ENCODE assay signal across 9 mouse cellular contexts in the genomic region with DNA sequence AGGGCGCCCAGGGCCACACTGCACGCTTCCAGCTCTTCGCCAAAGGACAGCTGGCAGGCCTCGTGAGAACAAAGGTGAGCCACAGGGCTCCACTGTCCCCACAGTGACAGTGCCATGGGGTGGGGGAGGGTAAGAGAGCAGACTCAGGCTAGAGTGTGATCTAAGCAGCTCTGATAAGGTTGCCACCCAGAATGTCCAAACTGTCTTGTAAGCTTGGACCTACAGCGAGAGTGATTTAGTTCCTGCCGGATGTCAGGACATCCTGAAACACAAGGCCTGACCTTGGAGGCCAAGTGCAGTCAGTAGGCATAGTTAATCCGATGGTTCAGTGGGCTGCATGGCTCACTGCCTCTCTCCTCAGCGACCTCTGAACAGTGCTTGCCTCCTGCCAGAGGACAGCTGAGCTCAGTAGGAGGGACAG. TPM values are rescaled to one million over a fixed set of nuclear protein-coding genes. Genes with fewer than 3 reads are reported as not detected.
DNase-seq lines count a peak whose midpoint lies in the region; ATAC-seq and TF ChIP-seq lines count a peak whose summit lies in the region.
"Had no signal": no experiment of that assay in that cellular context is flagged by ENCODE, and none has a peak within 500 bp of the region (broad histone marks: within the 10 kb centered on the region; RNA-seq: fewer than 3 reads in every experiment).

No protein-coding gene starts in this region.

- peak; percentile 46 for TF ChIP-seq POLR2A in heart, adult 2 months (IDR thresholded peaks at IDR 0.05; ENCODE audit: insufficient read depth, low read depth, low read length)

- intact Hi-C loops in heart, adult 2 months (cut with DNase I), result loop anchor here (10.0 kb wide), 1 partner anchor 380 kb away; no protein-coding TSS in a partner anchor
- intact Hi-C loops in gastrocnemius, postnatal 36 days (cut with DNase I), result no loop called here

- ATAC-seq in hindbrain, embryonic 11.5 days (ENCODE audit: low FRiP score), result peak; percentile 42; the same call in 1 of the 2 replicates
- ATAC-seq in hindbrain, embryonic 12.5 days (ENCODE audit: low FRiP score), result no peak
- peak; percentile 85 for ATAC-seq in kidney, embryonic 16.5 days (ENCODE audit: low FRiP score, low TSS enrichment)
- ATAC-seq in megakaryocyte progenitor cell, adult 5-6 weeks (replicated peaks; ENCODE audit: poor library complexity), result no peak

- no peaks in the 10 kb centered on the region for H3K9me3 ChIP-seq in hindbrain, embryonic 11.5 days (ENCODE audit: control insufficient read depth, low read length)
- H3K9me3 ChIP-seq in hindbrain, embryonic 12.5 days (replicated peaks), result no peaks in the 10 kb centered on the region
- no peaks in the 10 kb centered on the region for H3K9me3 ChIP-seq in kidney, embryonic 16.5 days (ENCODE audit: low read length)

- peak; percentile 90 for TF ChIP-seq EP300 in heart, adult 2 months (IDR thresholded peaks at IDR 0.05; ENCODE audit: insufficient read depth, low read depth, low read length)

- H3K4me3 ChIP-seq in hindbrain, embryonic 11.5 days (ENCODE audit: low read depth, low read length), result no peak overlapping the region
- H3K4me3 ChIP-seq in hindbrain, embryonic 12.5 days, result no peak overlapping the region
- no peak overlapping the region for H3K4me3 ChIP-seq in heart, adult 2 months
- H3K4me3 ChIP-seq in kidney, embryonic 16.5 days (ENCODE audit: low read length), result no peak overlapping the region

- peaks cover 11% of the 10 kb centered on the region for H3K4me1 ChIP-seq in hindbrain, embryonic 11.5 days (replicated peaks; ENCODE audit: control insufficient read depth, insufficient read depth, low read length)
- H3K4me1 ChIP-seq in hindbrain, embryonic 12.5 days, result peaks cover 31% of the 10 kb centered on the region
- H3K4me1 ChIP-seq in heart, adult 2 months (ENCODE audit: control insufficient read depth, insufficient read depth, low read length), result peaks cover 26% of the 10 kb centered on the region
- H3K4me1 ChIP-seq in kidney, embryonic 16.5 days (ENCODE audit: insufficient read depth, low read length), result peaks cover 39% of the 10 kb centered on the region

- DNase-seq in hindbrain, embryonic 11.5 days (ENCODE audit: low spot score), result peak; percentile 57
- peak; percentile 61 to 70 for DNase-seq in heart, adult 2 months
- peak; percentile 69 for DNase-seq in lung, postnatal 36 days
- DNase-seq in T-cell, adult 2 months (ENCODE audit: low spot score), result no peak
- DNase-seq in gastrocnemius, postnatal 36 days, result no peak

- H3K36me3 ChIP-seq in hindbrain, embryonic 11.5 days (ENCODE audit: control insufficient read depth, insufficient read depth, low read length), result no peaks in the 10 kb centered on the region
- no peaks in the 10 kb centered on the region for H3K36me3 ChIP-seq in hindbrain, embryonic 12.5 days
- peaks cover 3% of the 10 kb centered on the region; the same call in 1 of the 2 replicates for H3K36me3 ChIP-seq in heart, adult 2 months (ENCODE audit: control insufficient read depth, insufficient read depth, low read length)
- 0 out of 2 replicates have a peak, but pooled peaks cover 3% of the 10 kb centered on the region for H3K36me3 ChIP-seq in kidney, embryonic 16.5 days (ENCODE audit: insufficient read depth, low read length)

- TF ChIP-seq CTCF in heart, adult 2 months (IDR thresholded peaks at IDR 0.05), result no peak

- no peak overlapping the region for H3K9ac ChIP-seq in hindbrain, embryonic 11.5 days (ENCODE audit: low read depth, low read length)
- no peak overlapping the region for H3K9ac ChIP-seq in hindbrain, embryonic 12.5 days
- H3K9ac ChIP-seq in heart, adult 2 months (ENCODE audit: low read depth, low read length), result peak overlapping the region; percentile 17; the same call in 1 of the 2 replicates
- no peak overlapping the region; the same call in 1 of the 2 replicates for H3K9ac ChIP-seq in kidney, embryonic 16.5 days (replicated peaks; ENCODE audit: low read length)

- H3K4me2 ChIP-seq in hindbrain, embryonic 11.5 days (replicated peaks; ENCODE audit: low read depth, low read length), result no peak overlapping the region
- H3K4me2 ChIP-seq in hindbrain, embryonic 12.5 days (replicated peaks), result no peak overlapping the region
- H3K4me2 ChIP-seq in kidney, embryonic 16.5 days (replicated peaks; ENCODE audit: low read depth, low read length), result no peak overlapping the region

- H3K27ac ChIP-seq in hindbrain, embryonic 11.5 days (ENCODE audit: low read depth, low read length), result peak overlapping the region; percentile 58; the same call in 1 of the 2 replicates
- no peak overlapping the region for H3K27ac ChIP-seq in hindbrain, embryonic 12.5 days
- peak overlapping the region; percentile 70 for H3K27ac ChIP-seq in heart, adult 2 months
- H3K27ac ChIP-seq in kidney, embryonic 16.5 days (ENCODE audit: low read length), result peak overlapping the region; percentile 92
- H3K27ac ChIP-seq: macrophage had no signal

- no peaks in the 10 kb centered on the region for H3K27me3 ChIP-seq in hindbrain, embryonic 11.5 days (ENCODE audit: control insufficient read depth, insufficient read depth, low read length)
- no peaks in the 10 kb centered on the region for H3K27me3 ChIP-seq in hindbrain, embryonic 12.5 days
- no peaks in the 10 kb centered on the region for H3K27me3 ChIP-seq in heart, adult 2 months (ENCODE audit: control insufficient read depth, insufficient read depth, low read length)
- H3K27me3 ChIP-seq in kidney, embryonic 16.5 days (ENCODE audit: insufficient read depth, low read length), result peaks cover 3% of the 10 kb centered on the region; the same call in 1 of the 2 replicates

- no peaks in the 10 kb centered on the region for H3K79me2 ChIP-seq in heart, adult 2 months (replicated peaks; ENCODE audit: control insufficient read depth, insufficient read depth, low read length)

- WGBS in hindbrain, embryonic 11.5 days, result 17% methylated on average over 8 of the region's 8 CpGs
- WGBS in hindbrain, embryonic 12.5 days, result 18% methylated on average over 8 of the region's 8 CpGs
- 16% methylated on average over 8 of the region's 8 CpGs for WGBS in heart, adult 2 months
- 17% methylated on average over 8 of the region's 8 CpGs for WGBS in kidney, embryonic 16.5 days

RNA-seq across cellular contexts. Expression of a gene that starts 1.1 kb away (rescaled TPM):
- polyA plus RNA-seq in hindbrain, embryonic 11.5 days (2014; fragmentation: Nextera tagmentation; extraction: Ambion mirVana), result 2.5 and 2.8 TPM in 2 replicates
- polyA plus RNA-seq in hindbrain, embryonic 12.5 days (2016; fragmentation: Nextera tagmentation; extraction: Ambion mirVana), result 2.4 and 2.6 TPM in 2 replicates
- 10 to 100 TPM; 21.5 to 28.0 TPM for total RNA-seq in heart, adult 2 months (2021)
- 68.7 and 89.9 TPM in 2 replicates for polyA plus RNA-seq in heart, adult 2 months (2012; rRNA removed)
- 44.8 and 47.5 TPM in 2 replicates for polyA plus RNA-seq in kidney, embryonic 16.5 days (2015; fragmentation: Nextera tagmentation; extraction: Ambion mirVana)
- 3.4 and 3.9 TPM in 2 replicates for total RNA-seq in megakaryocyte progenitor cell, adult 5-6 weeks (2015)
- 1.2 and 1.6 TPM in 2 replicates for total RNA-seq in megakaryocyte progenitor cell, adult 5-6 weeks (2017)
- 1 to 10 TPM; 2.0 to 3.2 TPM for total RNA-seq in gastrocnemius, postnatal 36 days (2021)

RNA-seq across cellular contexts. Expression of a gene that starts 7.3 kb away (rescaled TPM):
- polyA plus RNA-seq in hindbrain, embryonic 11.5 days (2014; fragmentation: Nextera tagmentation; extraction: Ambion mirVana), result 0.70 and 2.3 TPM in 2 replicates
- 0.35 and 0.47 TPM in 2 replicates for polyA plus RNA-seq in hindbrain, embryonic 12.5 days (2016; fragmentation: Nextera tagmentation; extraction: Ambion mirVana)
- not detected for total RNA-seq in heart, adult 2 months (2021)
- 0.14 TPM in 1 of 2 replicates, not detected in the other for polyA plus RNA-seq in heart, adult 2 months (2012; rRNA removed)
- polyA plus RNA-seq in kidney, embryonic 16.5 days (2015; fragmentation: Nextera tagmentation; extraction: Ambion mirVana), result 1.5 TPM in 2 replicates
- not detected in 2 replicates for total RNA-seq in megakaryocyte progenitor cell, adult 5-6 weeks (2015)
- total RNA-seq in megakaryocyte progenitor cell, adult 5-6 weeks (2017), result not detected in 2 replicates
- total RNA-seq in gastrocnemius, postnatal 36 days (2021), result not detected
- polyA plus RNA-seq: macrophage had no signal

RNA-seq across cellular contexts. Expression of a gene that starts 13.1 kb away (rescaled TPM):
- 1.5 and 2.3 TPM in 2 replicates for polyA plus RNA-seq in hindbrain, embryonic 11.5 days (2014; fragmentation: Nextera tagmentation; extraction: Ambion mirVana)
- polyA plus RNA-seq in hindbrain, embryonic 12.5 days (2016; fragmentation: Nextera tagmentation; extraction: Ambion mirVana), result 0.96 and 1.2 TPM in 2 replicates
- under 1 TPM; 0.18 to 0.26 TPM for total RNA-seq in heart, adult 2 months (2021)
- 0.91 and 1.6 TPM in 2 replicates for polyA plus RNA-seq in heart, adult 2 months (2012; rRNA removed)
- polyA plus RNA-seq in kidney, embryonic 16.5 days (2015; fragmentation: Nextera tagmentation; extraction: Ambion mirVana), result 3.7 and 5.1 TPM in 2 replicates
- not detected in 2 replicates for total RNA-seq in megakaryocyte progenitor cell, adult 5-6 weeks (2015)
- total RNA-seq in megakaryocyte progenitor cell, adult 5-6 weeks (2017), result 0.25 TPM in 1 of 2 replicates, not detected in the other
- under 1 TPM; 0.20 to 0.23 TPM for total RNA-seq in gastrocnemius, postnatal 36 days (2021)
- polyA plus RNA-seq: macrophage had no signal

RNA-seq across cellular contexts. Expression of a gene that starts 15.1 kb away (rescaled TPM):
- 14.6 and 19.5 TPM in 2 replicates for polyA plus RNA-seq in hindbrain, embryonic 11.5 days (2014; fragmentation: Nextera tagmentation; extraction: Ambion mirVana)
- polyA plus RNA-seq in hindbrain, embryonic 12.5 days (2016; fragmentation: Nextera tagmentation; extraction: Ambion mirVana), result 18.7 and 18.9 TPM in 2 replicates
- 100 to 1,000 TPM; 136 to 149 TPM for total RNA-seq in heart, adult 2 months (2021)
- 46.4 and 61.9 TPM in 2 replicates for polyA plus RNA-seq in heart, adult 2 months (2012; rRNA removed)
- polyA plus RNA-seq in kidney, embryonic 16.5 days (2015; fragmentation: Nextera tagmentation; extraction: Ambion mirVana), result 36.2 and 39.8 TPM in 2 replicates
- total RNA-seq in megakaryocyte progenitor cell, adult 5-6 weeks (2015), result 15.1 and 16.2 TPM in 2 replicates
- total RNA-seq in megakaryocyte progenitor cell, adult 5-6 weeks (2017), result 10.4 and 14.4 TPM in 2 replicates
- total RNA-seq in gastrocnemius, postnatal 36 days (2021), result 10 to 100 TPM; 22.5 to 23.0 TPM

RNA-seq across cellular contexts. Expression of a gene that starts 15.2 kb away (rescaled TPM):
- polyA plus RNA-seq in hindbrain, embryonic 11.5 days (2014; fragmentation: Nextera tagmentation; extraction: Ambion mirVana), result 1.5 and 1.6 TPM in 2 replicates
- 3.2 and 4.2 TPM in 2 replicates for polyA plus RNA-seq in hindbrain, embryonic 12.5 days (2016; fragmentation: Nextera tagmentation; extraction: Ambion mirVana)
- 1 to 10 TPM; 1.0 to 1.7 TPM for total RNA-seq in heart, adult 2 months (2021)
- 11.0 TPM in 2 replicates for polyA plus RNA-seq in heart, adult 2 months (2012; rRNA removed)
- polyA plus RNA-seq in kidney, embryonic 16.5 days (2015; fragmentation: Nextera tagmentation; extraction: Ambion mirVana), result 3.9 and 5.2 TPM in 2 replicates
- 0.57 and 1.5 TPM in 2 replicates for total RNA-seq in megakaryocyte progenitor cell, adult 5-6 weeks (2015)
- 1.5 and 1.9 TPM in 2 replicates for total RNA-seq in megakaryocyte progenitor cell, adult 5-6 weeks (2017)
- total RNA-seq in gastrocnemius, postnatal 36 days (2021), result under 1 TPM; 0.13 to 0.20 TPM

Comparison
In these comparisons a context has a peak if more than half of its experiments do, and no peak if none do; other contexts are left out.
1. ATAC-seq: peak in hindbrain, embryonic 11.5 days (single experiment) and kidney, embryonic 16.5 days (single experiment); none in hindbrain, embryonic 12.5 days (single experiment) and megakaryocyte progenitor cell, adult 5-6 weeks (single experiment).
2. DNase-seq: peak in hindbrain, embryonic 11.5 days (single experiment), heart, adult 2 months (2 of 2) and lung, postnatal 36 days (single experiment); none in T-cell, adult 2 months (single experiment) and gastrocnemius, postnatal 36 days (0 of 2).
3. RNA of a gene that starts 1.1 kb away (polyA plus RNA-seq): 68.7 to 89.9 TPM in heart, adult 2 months and 44.8 to 47.5 TPM in kidney, embryonic 16.5 days; 2.5 to 2.8 TPM in hindbrain, embryonic 11.5 days and 2.4 to 2.6 TPM in hindbrain, embryonic 12.5 days; every median in the first group is over 10 times any median in the second.